Mouse (Mus musculus): Measurements from ENCODE around the gene Cfd.

DNA sequence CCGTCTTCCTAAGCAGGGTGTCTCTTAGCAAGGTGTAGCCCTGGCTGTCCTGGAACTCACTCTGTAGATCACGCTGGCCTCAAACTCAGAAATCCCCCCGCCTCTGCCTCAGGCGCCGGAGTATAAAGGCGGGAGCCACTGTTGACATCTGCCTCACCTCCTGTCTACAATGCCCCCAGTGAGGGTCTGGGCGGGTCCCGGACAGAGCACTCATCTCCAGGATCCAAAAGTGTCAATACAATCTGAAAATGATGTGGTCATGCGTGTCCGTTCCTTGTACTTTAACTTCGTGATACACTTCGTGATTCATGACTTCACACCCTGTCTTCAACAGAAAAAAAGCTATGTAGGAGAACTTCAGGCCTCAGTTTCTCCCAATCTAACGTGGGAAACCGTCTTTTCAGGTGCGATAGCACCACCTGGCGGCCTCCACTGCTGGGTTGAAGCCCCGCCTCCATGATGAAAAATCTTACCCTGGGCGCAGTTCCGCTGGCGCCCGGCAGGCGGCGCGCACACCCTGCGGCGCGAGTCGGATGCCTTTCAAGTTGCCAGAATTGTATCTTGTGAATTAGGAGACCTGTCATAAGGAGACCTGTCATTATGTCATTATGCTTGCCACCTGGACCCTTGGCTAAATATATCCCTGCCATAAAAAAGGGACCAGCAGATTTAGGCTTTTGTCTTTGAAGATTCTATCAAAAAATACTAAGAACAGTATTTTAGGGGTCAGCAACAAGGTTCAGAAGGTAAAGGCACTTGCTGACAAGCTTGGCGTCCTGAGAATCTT is 34.5 kb downstream of the Cfd start:
- TF ChIP-seq CHD2 (IDR thresholded peaks at IDR 0.05; ENCODE audit: low read depth, low read length): no peak
- TF ChIP-seq ZC3H11A (IDR thresholded peaks at IDR 0.05; ENCODE audit: borderline replicate concordance, low read depth, low read length): peak; percentile 96

Measured in ES-E14 (cell line).